Mouse (Mus musculus): ENCODE results near the gene Isoc2b. TPM values are rescaled to one million over a fixed set of nuclear protein-coding genes. Genes with fewer than 3 reads are reported as not detected.
"Not testable (repeated sequence)": the region's sequence is repeated elsewhere in the genome, so short reads cannot be mapped to it uniquely, and the experiment has no call there.

Gene Isoc2b
- polyA plus RNA-seq, 2 experiments = 1.6 to 2.8 TPM

- ATAC-seq (ENCODE audit: insufficient read depth) = no peak
- Histone ChIP-seq H3K36me3 (replicated peaks; ENCODE audit: control insufficient read depth, insufficient read depth, low read depth) (no peaks in the 10 kb centered on the region), H3K27ac (no peak overlapping the region), H3K27me3 (ENCODE audit: control insufficient read depth, insufficient read depth, low read length) (no peaks in the 10 kb centered on the region), H3K4me1 (replicated peaks; ENCODE audit: control insufficient read depth in 2 of 2, insufficient read depth in 2 of 2, low read length in 1 of 2) (no peaks in the 10 kb centered on the region), H3K4me3 (ENCODE audit: insufficient read depth in 1 of 2, low read depth in 2 of 2, low read length in 2 of 2) (no peak overlapping the region), H3K4me2 (ENCODE audit: low read depth) (no peak overlapping the region), H3K9me3 (ENCODE audit: control insufficient read depth, low read length) (no peaks in the 10 kb centered on the region), H3K9ac (replicated peaks) (no peak overlapping the region)
- 28% methylated on average over 4 of the region's 4 CpGs for WGBS (ENCODE audit: insufficient replicate concordance)
- no peak for DNase-seq (ENCODE audit: low read depth in 3 of 3, low spot score in 3 of 3)
- TF ChIP-seq EP300 (IDR thresholded peaks at IDR 0.05; ENCODE audit: low read depth) (no peak), CTCF (IDR thresholded peaks at IDR 0.05; ENCODE audit: low read depth) (no peak)
Observed at GRCm38 (mm10) chr7:4825365-4825764, 44.7 kb downstream of the Isoc2b start.

GRCm38 (mm10) chr7:4822162-4822907, 47.7 kb downstream of the Isoc2b start:
- TF ChIP-seq CTCF (IDR thresholded peaks at IDR 0.05; ENCODE audit: low read depth) (no peak), EP300 (IDR thresholded peaks at IDR 0.05; ENCODE audit: low read depth) (no peak)
- Histone ChIP-seq H3K27me3 (ENCODE audit: control insufficient read depth, insufficient read depth, low read length) (no peaks in the 10 kb centered on the region), H3K4me3 (ENCODE audit: insufficient read depth in 1 of 2, low read depth in 2 of 2, low read length in 2 of 2) (no peak overlapping the region), H3K9me3 (ENCODE audit: control insufficient read depth, low read length) (no peaks in the 10 kb centered on the region), H3K9ac (replicated peaks) (no peak overlapping the region), H3K27ac (no peak overlapping the region), H3K4me2 (ENCODE audit: low read depth) (no peak overlapping the region), H3K4me1 (replicated peaks; ENCODE audit: control insufficient read depth in 2 of 2, insufficient read depth in 2 of 2, low read length in 1 of 2) (no peaks in the 10 kb centered on the region), H3K36me3 (replicated peaks; ENCODE audit: control insufficient read depth, insufficient read depth, low read depth) (no peaks in the 10 kb centered on the region)
- WGBS (ENCODE audit: insufficient replicate concordance) = 66% methylated on average over 6 of the region's 6 CpGs
- ATAC-seq (ENCODE audit: insufficient read depth) (no peak), DNase-seq (ENCODE audit: low read depth in 3 of 3, low spot score in 3 of 3) (no peak)

GRCm38 (mm10) chr7:4821690-4822089, 48.4 kb downstream of the Isoc2b start:
- no peaks in the 10 kb centered on the region for H3K27me3 ChIP-seq (ENCODE audit: control insufficient read depth, insufficient read depth, low read length)
- no peaks in the 10 kb centered on the region for H3K9me3 ChIP-seq (ENCODE audit: control insufficient read depth, low read length)
- H3K4me1 ChIP-seq (replicated peaks; ENCODE audit: control insufficient read depth in 2 of 2, insufficient read depth in 2 of 2, low read length in 1 of 2) = no peaks in the 10 kb centered on the region
- 63% methylated on average over 4 of the region's 4 CpGs for WGBS (ENCODE audit: insufficient replicate concordance)
- no peak overlapping the region for H3K4me3 ChIP-seq (ENCODE audit: insufficient read depth in 1 of 2, low read depth in 2 of 2, low read length in 2 of 2)
- no peak overlapping the region for H3K9ac ChIP-seq (replicated peaks)
- no peak overlapping the region for H3K4me2 ChIP-seq (ENCODE audit: low read depth)
- DNase-seq (ENCODE audit: low read depth in 3 of 3, low spot score in 3 of 3) (no peak), ATAC-seq (ENCODE audit: insufficient read depth) (no peak)
- TF ChIP-seq CTCF (IDR thresholded peaks at IDR 0.05; ENCODE audit: low read depth) (no peak), EP300 (IDR thresholded peaks at IDR 0.05; ENCODE audit: low read depth) (no peak)
- no peak overlapping the region for H3K27ac ChIP-seq
- H3K36me3 ChIP-seq (replicated peaks; ENCODE audit: control insufficient read depth, insufficient read depth, low read depth) = no peaks in the 10 kb centered on the region

GRCm38 (mm10) chr7:4820925-4821324, 49.1 kb downstream of the Isoc2b start:
- WGBS (ENCODE audit: insufficient replicate concordance) = 75% methylated on average over 7 of the region's 7 CpGs
- H3K4me1 ChIP-seq (replicated peaks; ENCODE audit: control insufficient read depth in 2 of 2, insufficient read depth in 2 of 2, low read length in 1 of 2); H3K27ac ChIP-seq; H3K4me2 ChIP-seq (ENCODE audit: low read depth); H3K27me3 ChIP-seq (ENCODE audit: control insufficient read depth, insufficient read depth, low read length); H3K9me3 ChIP-seq (ENCODE audit: control insufficient read depth, low read length); DNase-seq (ENCODE audit: low read depth in 3 of 3, low spot score in 3 of 3); H3K9ac ChIP-seq (replicated peaks); ATAC-seq (ENCODE audit: insufficient read depth); H3K4me3 ChIP-seq (ENCODE audit: insufficient read depth in 1 of 2, low read depth in 2 of 2, low read length in 2 of 2); H3K36me3 ChIP-seq (replicated peaks; ENCODE audit: control insufficient read depth, insufficient read depth, low read depth): not testable (repeated sequence)

GRCm38 (mm10) chr7:4816559-4816958, 53.5 kb downstream of the Isoc2b start:
- ATAC-seq (ENCODE audit: insufficient read depth) = no peak
- Histone ChIP-seq H3K4me1 (replicated peaks; ENCODE audit: control insufficient read depth in 2 of 2, insufficient read depth in 2 of 2, low read length in 1 of 2) (peaks cover 6 to 7% of the 10 kb centered on the region in 2 experiments), H3K27ac (no peak overlapping the region), H3K36me3 (replicated peaks; ENCODE audit: control insufficient read depth, insufficient read depth, low read depth) (no peaks in the 10 kb centered on the region), H3K4me3 (ENCODE audit: insufficient read depth in 1 of 2, low read depth in 2 of 2, low read length in 2 of 2) (no peak overlapping the region), H3K4me2 (ENCODE audit: low read depth) (no peak overlapping the region), H3K27me3 (ENCODE audit: control insufficient read depth, insufficient read depth, low read length) (no peaks in the 10 kb centered on the region), H3K9me3 (ENCODE audit: control insufficient read depth, low read length) (no peaks in the 10 kb centered on the region), H3K9ac (replicated peaks) (no peak overlapping the region; the same call in 1 of the 2 replicates)
- DNase-seq (ENCODE audit: low read depth in 3 of 3, low spot score in 3 of 3) = no peak
- TF ChIP-seq EP300 (IDR thresholded peaks at IDR 0.05; ENCODE audit: low read depth) (no peak), CTCF (IDR thresholded peaks at IDR 0.05; ENCODE audit: low read depth) (no peak)

Measured in liver, embryonic 14.5 days (tissue).